Mouse (Mus musculus): ENCODE results near the gene Gm13289. TPM values are rescaled to one million over a fixed set of nuclear protein-coding genes. Genes with fewer than 3 reads are reported as not detected.

The Gm13289 gene
- total and polyA plus RNA-seq, 3 experiments: not detected

GRCm38 (mm10) chr4:88738480-88738879 lies 38.2 kb upstream of the Gm13289 start:
- DNase-seq (ENCODE audit: low read depth, low spot score): peak; percentile 77

GRCm38 (mm10) chr4:88739036-88739435 lies 37.7 kb upstream of the Gm13289 start:
- DNase-seq (ENCODE audit: low read depth, low spot score): no peak
- Histone ChIP-seq H3K9ac (ENCODE audit: control insufficient read depth, low read depth, low read length, poor library complexity, severe bottlenecking) (no peak overlapping the region), H3K27me3 (ENCODE audit: control insufficient read depth in 1 of 2, insufficient read depth in 2 of 2, low read length in 2 of 2) (peaks cover 9 to 10% of the 10 kb centered on the region in 2 experiments), H3K4me3 (ENCODE audit: control insufficient read depth in 1 of 2, insufficient read depth in 1 of 2, low read depth in 2 of 2, low read length in 2 of 2) (no peak overlapping the region), H3K27ac (ENCODE audit: control insufficient read depth, low read depth, low read length) (no peak overlapping the region), H3K79me2 (ENCODE audit: control insufficient read depth, insufficient read depth, low read length, poor library complexity) (no peaks in the 10 kb centered on the region), H3K36me3 (ENCODE audit: control insufficient read depth in 1 of 2, insufficient read depth in 2 of 2, low read length in 2 of 2) (no peaks in the 10 kb centered on the region), H3K4me1 (ENCODE audit: control insufficient read depth in 1 of 2, insufficient read depth in 2 of 2, low read length in 2 of 2) (no peaks in the 10 kb centered on the region), H3K9me3 (replicated peaks; ENCODE audit: insufficient read depth, low read length) (no peaks in the 10 kb centered on the region)
- TF ChIP-seq RAD21 (IDR thresholded peaks at IDR 0.05; ENCODE audit: low read depth, low read length): no peak
- no peak for TF ChIP-seq CHD1 (IDR thresholded peaks at IDR 0.05; ENCODE audit: low read depth, low read length)
- no peak for TF ChIP-seq ZNF384 (IDR thresholded peaks at IDR 0.05; ENCODE audit: low read depth, low read length)

More at GRCm38 (mm10) chr4:88738480-88738879, 38.2 kb upstream of the Gm13289 start:
- no peaks in the 10 kb centered on the region for H3K9me3 ChIP-seq (replicated peaks; ENCODE audit: insufficient read depth, low read length)
- H3K27ac ChIP-seq (ENCODE audit: control insufficient read depth, low read depth, low read length): no peak overlapping the region
- H3K4me3 ChIP-seq (ENCODE audit: control insufficient read depth in 1 of 2, insufficient read depth in 1 of 2, low read depth in 2 of 2, low read length in 2 of 2): no peak overlapping the region
- H3K36me3 ChIP-seq (ENCODE audit: control insufficient read depth in 1 of 2, insufficient read depth in 2 of 2, low read length in 2 of 2): no peaks in the 10 kb centered on the region
- peaks cover 8 to 9% of the 10 kb centered on the region in 2 experiments for H3K27me3 ChIP-seq (ENCODE audit: control insufficient read depth in 1 of 2, insufficient read depth in 2 of 2, low read length in 2 of 2)
- TF ChIP-seq POLR2AphosphoS2 (IDR thresholded peaks at IDR 0.05; ENCODE audit: low read length): no peak
- peak; percentile 82 for TF ChIP-seq RAD21 (IDR thresholded peaks at IDR 0.05; ENCODE audit: low read depth, low read length)
- TF ChIP-seq SIN3A (IDR thresholded peaks at IDR 0.05; ENCODE audit: low read length): no peak; the same call in 1 of the 2 replicates
- TF ChIP-seq HCFC1 (IDR thresholded peaks at IDR 0.05; ENCODE audit: low read depth, low read length): no peak
- TF ChIP-seq ZC3H11A (IDR thresholded peaks at IDR 0.05; ENCODE audit: low read depth, low read length): peak; percentile 74
- no peak for TF ChIP-seq CHD1 (IDR thresholded peaks at IDR 0.05; ENCODE audit: low read depth, low read length)
- TF ChIP-seq CTCF (IDR thresholded peaks at IDR 0.05 in 2 of 3, conservative IDR thresholded peaks at IDR 0.05 in 1 of 3; ENCODE audit: control insufficient read depth in 1 of 3, insufficient read depth in 1 of 3, low read depth in 2 of 3, low read length in 3 of 3, poor library complexity in 1 of 3, severe bottlenecking in 1 of 3): peak; percentile 90 to 96 (median 91)
- TF ChIP-seq POLR2A (IDR thresholded peaks at IDR 0.05; ENCODE audit: control insufficient read depth in 1 of 2, insufficient read depth in 1 of 2, low read depth in 1 of 2, low read length in 2 of 2, poor library complexity in 1 of 2): no peak
- TF ChIP-seq ZKSCAN1 (IDR thresholded peaks at IDR 0.05; ENCODE audit: low read depth, low read length): no peak
- no peak for TF ChIP-seq NRF1 (IDR thresholded peaks at IDR 0.05; ENCODE audit: insufficient read depth, low read depth, low read length, poor library complexity, severe bottlenecking)
- no peak for TF ChIP-seq GATA1 (IDR thresholded peaks at IDR 0.05; ENCODE audit: low read depth, low read length)
- TF ChIP-seq TAL1 (IDR thresholded peaks at IDR 0.05; ENCODE audit: low read length): no peak
- no peak for TF ChIP-seq TCF12 (IDR thresholded peaks at IDR 0.05; ENCODE audit: low read depth, low read length)
- no peak for TF ChIP-seq MAX (IDR thresholded peaks at IDR 0.05; ENCODE audit: low read length)
- no peak for TF ChIP-seq CHD2 (IDR thresholded peaks at IDR 0.05; ENCODE audit: low read length)
- TF ChIP-seq BHLHE40 (IDR thresholded peaks at IDR 0.05; ENCODE audit: borderline replicate concordance, low read depth, low read length): no peak
- TF ChIP-seq USF2 (IDR thresholded peaks at IDR 0.05; ENCODE audit: borderline replicate concordance in 1 of 2, insufficient read depth in 1 of 2, low read depth in 1 of 2, low read length in 2 of 2): no peak
- no peak for TF ChIP-seq KAT2A (conservative IDR thresholded peaks at IDR 0.05; ENCODE audit: low read depth, low read length)
- 0 out of 2 replicates have a peak, but pooled peaks have one; percentile 37 for TF ChIP-seq RCOR1 (IDR thresholded peaks at IDR 0.05; ENCODE audit: low read depth, low read length)
- TF ChIP-seq MXI1 (IDR thresholded peaks at IDR 0.05; ENCODE audit: low read depth, low read length): no peak
- TF ChIP-seq TBP (IDR thresholded peaks at IDR 0.05; ENCODE audit: low read depth, low read length): no peak
- TF ChIP-seq MEF2A (IDR thresholded peaks at IDR 0.05; ENCODE audit: extremely low read depth, insufficient replicate concordance, low read depth, low read length, poor library complexity, severe bottlenecking): no peak
- no peak for TF ChIP-seq MYB (IDR thresholded peaks at IDR 0.05; ENCODE audit: low read depth, low read length)
- no peak for TF ChIP-seq ZMIZ1 (IDR thresholded peaks at IDR 0.05; ENCODE audit: low read depth, low read length)
- TF ChIP-seq USF1 (IDR thresholded peaks at IDR 0.05; ENCODE audit: low read depth, low read length): no peak
- no peak for TF ChIP-seq UBTF (IDR thresholded peaks at IDR 0.05; ENCODE audit: borderline replicate concordance, insufficient read depth, low read depth, low read length)
- no peak for TF ChIP-seq NELFE (IDR thresholded peaks at IDR 0.05; ENCODE audit: low read depth, low read length)
- TF ChIP-seq SMC3 (IDR thresholded peaks at IDR 0.05; ENCODE audit: low read depth, low read length): peak; percentile 82
- no peak for TF ChIP-seq JUND (IDR thresholded peaks at IDR 0.05; ENCODE audit: low read depth, low read length)
- H3K9ac ChIP-seq (ENCODE audit: control insufficient read depth, low read depth, low read length, poor library complexity, severe bottlenecking): no peak overlapping the region
- no peaks in the 10 kb centered on the region for H3K79me2 ChIP-seq (ENCODE audit: control insufficient read depth, insufficient read depth, low read length, poor library complexity)
- no peaks in the 10 kb centered on the region for H3K4me1 ChIP-seq (ENCODE audit: control insufficient read depth in 1 of 2, insufficient read depth in 2 of 2, low read length in 2 of 2)
